12 mouse cellular contexts compared by ENCODE assay signal in the genomic region with DNA sequence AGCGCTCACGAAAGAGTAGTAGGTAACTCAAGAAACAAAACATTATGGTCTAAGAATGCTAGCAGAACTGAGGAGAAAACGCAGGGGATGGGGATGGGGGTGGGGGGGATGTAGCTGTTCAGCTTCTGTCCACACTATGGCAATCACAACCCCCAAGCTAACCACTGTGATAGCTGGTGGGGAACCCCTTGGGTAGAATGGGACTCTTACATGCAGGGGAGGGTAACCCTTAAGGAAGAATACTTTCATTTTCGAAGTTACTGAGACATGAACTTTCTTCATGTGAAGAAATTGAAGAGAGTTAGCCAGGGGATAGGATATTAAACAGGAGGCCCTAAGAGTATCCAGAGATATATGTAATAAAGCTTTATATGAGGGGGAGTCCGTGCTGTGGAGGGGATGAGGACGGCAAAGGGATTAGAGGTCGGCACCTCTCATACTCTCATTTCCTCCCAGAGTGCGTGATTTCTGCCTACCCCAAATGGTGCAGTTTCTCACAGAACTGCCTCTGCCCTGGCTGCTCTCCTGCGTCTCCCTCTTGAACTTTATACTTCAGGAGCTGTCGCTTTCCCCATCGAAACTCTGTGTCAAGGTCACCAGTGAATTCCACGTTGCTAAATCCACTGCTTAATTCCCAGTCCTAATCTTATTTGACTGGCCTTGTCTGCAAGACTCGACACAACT. TPM values are rescaled to one million over a fixed set of nuclear protein-coding genes. Genes with fewer than 3 reads are reported as not detected.
DNase-seq lines count a peak whose midpoint lies in the region; ATAC-seq and TF ChIP-seq lines count a peak whose summit lies in the region.
"Had no signal": no experiment of that assay in that cellular context is flagged by ENCODE, and none has a peak within 500 bp of the region (broad histone marks: within the 10 kb centered on the region; RNA-seq: fewer than 3 reads in every experiment).

No protein-coding gene starts in this region.

- H3K36me3 ChIP-seq in heart, adult 2 months (ENCODE audit: control insufficient read depth, insufficient read depth, low read length), result peaks cover 3% of the 10 kb centered on the region; the same call in 1 of the 2 replicates
- H3K36me3 ChIP-seq in heart, embryonic 11.5 days (ENCODE audit: control insufficient read depth, insufficient read depth, low read length), result no peaks in the 10 kb centered on the region
- no peaks in the 10 kb centered on the region for H3K36me3 ChIP-seq in neural tube, embryonic 12.5 days
- H3K36me3 ChIP-seq in small intestine, adult 2 months (ENCODE audit: control insufficient read depth, insufficient read depth, low read length), result no peaks in the 10 kb centered on the region
- H3K36me3 ChIP-seq in forebrain, embryonic 11.5 days (ENCODE audit: control insufficient read depth, insufficient read depth, low read length), result no peaks in the 10 kb centered on the region
- H3K36me3 ChIP-seq: embryonic facial prominence, embryonic 15.5 days; neural tube, embryonic 13.5 days had no signal

- H3K4me1 ChIP-seq in heart, adult 2 months (ENCODE audit: control insufficient read depth, insufficient read depth, low read length), result peaks cover 29% of the 10 kb centered on the region
- H3K4me1 ChIP-seq in heart, embryonic 11.5 days (ENCODE audit: control insufficient read depth, insufficient read depth, low read length), result peaks cover 10% of the 10 kb centered on the region
- H3K4me1 ChIP-seq in neural tube, embryonic 12.5 days, result peaks cover 5% of the 10 kb centered on the region; the same call in 1 of the 2 replicates
- peaks cover 19% of the 10 kb centered on the region; the same call in 1 of the 2 replicates for H3K4me1 ChIP-seq in small intestine, adult 2 months (ENCODE audit: control insufficient read depth, insufficient read depth, insufficient read length, low read length)
- H3K4me1 ChIP-seq in forebrain, embryonic 11.5 days (replicated peaks; ENCODE audit: control insufficient read depth, insufficient read depth, low read length), result no peaks in the 10 kb centered on the region; the same call in 1 of the 2 replicates

- H3K4me3 ChIP-seq in heart, adult 2 months, result peak overlapping the region; percentile 29
- no peak overlapping the region for H3K4me3 ChIP-seq in heart, embryonic 11.5 days (ENCODE audit: low read depth, low read length)
- no peak overlapping the region for H3K4me3 ChIP-seq in neural tube, embryonic 12.5 days
- H3K4me3 ChIP-seq in small intestine, adult 2 months (ENCODE audit: low read depth, low read length), result peak overlapping the region; percentile 3; the same call in 1 of the 2 replicates
- no peak overlapping the region for H3K4me3 ChIP-seq in forebrain, embryonic 11.5 days (ENCODE audit: low read depth, low read length)
- H3K4me3 ChIP-seq: embryonic facial prominence, embryonic 15.5 days; neural tube, embryonic 13.5 days had no signal

- H3K79me2 ChIP-seq in heart, adult 2 months (replicated peaks; ENCODE audit: control insufficient read depth, insufficient read depth, low read length), result peaks cover 6% of the 10 kb centered on the region

- intact Hi-C loops in heart, adult 2 months (cut with DNase I), result no loop called here

- no peak overlapping the region; the same call in 1 of the 2 replicates for H3K4me2 ChIP-seq in heart, embryonic 11.5 days
- H3K4me2 ChIP-seq in neural tube, embryonic 12.5 days (replicated peaks), result peak overlapping the region; percentile 12; the same call in 1 of the 2 replicates
- H3K4me2 ChIP-seq in forebrain, embryonic 11.5 days (ENCODE audit: low read depth, low read length, severe bottlenecking), result no peak overlapping the region
- H3K4me2 ChIP-seq: embryonic facial prominence, embryonic 15.5 days had no signal

- no peak for TF ChIP-seq CTCF in heart, adult 2 months (IDR thresholded peaks at IDR 0.05)
- TF ChIP-seq CTCF in small intestine, adult 2 months (IDR thresholded peaks at IDR 0.05; ENCODE audit: extremely low read depth, insufficient read length, insufficient replicate concordance, low read depth, low read length), result no peak

- H3K9ac ChIP-seq in heart, adult 2 months (ENCODE audit: low read depth, low read length), result peak overlapping the region; percentile 20
- no peak overlapping the region for H3K9ac ChIP-seq in heart, embryonic 11.5 days (ENCODE audit: low read depth, low read length)
- no peak overlapping the region for H3K9ac ChIP-seq in neural tube, embryonic 12.5 days
- H3K9ac ChIP-seq in forebrain, embryonic 11.5 days (ENCODE audit: low read length), result no peak overlapping the region
- H3K9ac ChIP-seq: embryonic facial prominence, embryonic 15.5 days had no signal

- no peak for ATAC-seq in heart, embryonic 11.5 days (replicated peaks; ENCODE audit: insufficient number of reproducible peaks, low FRiP score, low TSS enrichment)
- ATAC-seq in neural tube, embryonic 12.5 days (ENCODE audit: low FRiP score, low read depth), result no peak
- peak; percentile 61 for ATAC-seq in inflammation-experienced regulatory T-cells, adult 6 months
- no peak for ATAC-seq in forebrain, embryonic 11.5 days (replicated peaks; ENCODE audit: low FRiP score)

- DNase-seq in heart, adult 2 months, result no peak
- no peak for DNase-seq in neural tube, embryonic 10.5 days (ENCODE audit: extremely low spot score, low spot score)
- DNase-seq in layer of hippocampus, adult 9-10 months (ENCODE audit: low spot score), result no peak
- DNase-seq in forebrain, embryonic 11.5 days (ENCODE audit: low spot score), result no peak
- DNase-seq: heart, postnatal 10 days; thymus, postnatal 14 days had no signal

- H3K27me3 ChIP-seq in heart, adult 2 months (ENCODE audit: control insufficient read depth, insufficient read depth, low read length), result no peaks in the 10 kb centered on the region
- H3K27me3 ChIP-seq in heart, embryonic 11.5 days (ENCODE audit: control insufficient read depth, insufficient read depth, low read length), result no peaks in the 10 kb centered on the region
- H3K27me3 ChIP-seq in neural tube, embryonic 12.5 days (replicated peaks), result no peaks in the 10 kb centered on the region
- H3K27me3 ChIP-seq in small intestine, adult 2 months (ENCODE audit: control insufficient read depth, insufficient read depth, low read length), result no peaks in the 10 kb centered on the region
- no peaks in the 10 kb centered on the region for H3K27me3 ChIP-seq in forebrain, embryonic 11.5 days (ENCODE audit: control insufficient read depth, insufficient read depth, low read length)
- H3K27me3 ChIP-seq: embryonic facial prominence, embryonic 15.5 days; neural tube, embryonic 13.5 days had no signal

- H3K9me3 ChIP-seq in heart, embryonic 11.5 days (replicated peaks; ENCODE audit: control insufficient read depth, low read length), result no peaks in the 10 kb centered on the region
- no peaks in the 10 kb centered on the region for H3K9me3 ChIP-seq in neural tube, embryonic 12.5 days
- no peaks in the 10 kb centered on the region for H3K9me3 ChIP-seq in forebrain, embryonic 11.5 days (ENCODE audit: control insufficient read depth, low read length)
- H3K9me3 ChIP-seq: embryonic facial prominence, embryonic 15.5 days; neural tube, embryonic 13.5 days had no signal

- 33% methylated on average over 13 of the region's 13 CpGs for WGBS in heart, adult 2 months
- WGBS in heart, embryonic 11.5 days (ENCODE audit: insufficient replicate concordance), result 70% methylated on average over 13 of the region's 13 CpGs
- WGBS in neural tube, embryonic 12.5 days, result 73% methylated on average over 13 of the region's 13 CpGs
- 55% methylated on average over 13 of the region's 13 CpGs for WGBS in small intestine, adult 2 months
- 70% methylated on average over 13 of the region's 13 CpGs for WGBS in forebrain, embryonic 11.5 days

- TF ChIP-seq EP300 in heart, adult 2 months (IDR thresholded peaks at IDR 0.05; ENCODE audit: insufficient read depth, low read depth, low read length), result no peak

- no peak for TF ChIP-seq POLR2A in heart, adult 2 months (IDR thresholded peaks at IDR 0.05; ENCODE audit: insufficient read depth, low read depth, low read length)
- no peak for TF ChIP-seq POLR2A in small intestine, adult 2 months (IDR thresholded peaks at IDR 0.05; ENCODE audit: low read depth, low read length)

- H3K27ac ChIP-seq in heart, adult 2 months, result peak overlapping the region; percentile 29
- no peak overlapping the region for H3K27ac ChIP-seq in heart, embryonic 11.5 days (ENCODE audit: low read depth, low read length)
- no peak overlapping the region for H3K27ac ChIP-seq in neural tube, embryonic 12.5 days
- peak overlapping the region; percentile 6; the same call in 1 of the 2 replicates for H3K27ac ChIP-seq in small intestine, adult 2 months (ENCODE audit: insufficient read depth, low read depth, low read length)
- no peak overlapping the region for H3K27ac ChIP-seq in forebrain, embryonic 11.5 days (ENCODE audit: low read depth, low read length)
- H3K27ac ChIP-seq: embryonic facial prominence, embryonic 15.5 days; neural tube, embryonic 13.5 days had no signal

RNA-seq across cellular contexts. Expression of a gene that starts 25.4 kb away (rescaled TPM):
- 10 to 100 TPM in 1 of 2 experiments, 1 to 10 TPM in 1; 9.5 to 13.6 TPM for total RNA-seq in heart, adult 2 months (2021)
- 13.2 and 14.5 TPM in 2 replicates for polyA plus RNA-seq in heart, adult 2 months (2012; rRNA removed)
- 9.4 and 11.0 TPM in 2 replicates for polyA plus RNA-seq in heart, embryonic 11.5 days (2014; fragmentation: Nextera tagmentation; extraction: Ambion mirVana)
- 7.2 and 9.0 TPM in 2 replicates for polyA plus RNA-seq in neural tube, embryonic 12.5 days (2016; fragmentation: Nextera tagmentation; extraction: Ambion mirVana)
- polyA plus RNA-seq in inflammation-experienced regulatory T-cells, adult 6 months (2017; shearing (Covaris generic)), result 10 to 100 TPM; 21.4 to 30.5 (median 28.0) TPM
- 24.6 and 44.9 TPM in 2 replicates for polyA plus RNA-seq in small intestine, adult 2 months (2012; rRNA removed)
- polyA plus RNA-seq in forebrain, embryonic 11.5 days (2014; fragmentation: Nextera tagmentation; extraction: Ambion mirVana), result 9.7 and 9.9 TPM in 2 replicates

RNA-seq across cellular contexts. Expression of a gene that starts 25.9 kb away (rescaled TPM):
- total RNA-seq in heart, adult 2 months (2021), result 10 to 100 TPM; 66.6 to 74.8 TPM
- polyA plus RNA-seq in heart, adult 2 months (2012; rRNA removed), result 24.2 and 35.7 TPM in 2 replicates
- polyA plus RNA-seq in heart, embryonic 11.5 days (2014; fragmentation: Nextera tagmentation; extraction: Ambion mirVana), result 103 TPM in 2 replicates
- polyA plus RNA-seq in neural tube, embryonic 12.5 days (2016; fragmentation: Nextera tagmentation; extraction: Ambion mirVana), result 94.5 and 102 TPM in 2 replicates
- 100 to 1,000 TPM; 137 to 194 (median 168) TPM for polyA plus RNA-seq in inflammation-experienced regulatory T-cells, adult 6 months (2017; shearing (Covaris generic))
- 17.2 and 33.0 TPM in 2 replicates for polyA plus RNA-seq in small intestine, adult 2 months (2012; rRNA removed)
- 110 and 115 TPM in 2 replicates for polyA plus RNA-seq in forebrain, embryonic 11.5 days (2014; fragmentation: Nextera tagmentation; extraction: Ambion mirVana)

Comparison
In these comparisons a context has a peak if more than half of its experiments do, and no peak if none do; other contexts are left out.
1. H3K27ac ChIP-seq: peak in heart, adult 2 months (single experiment) and small intestine, adult 2 months (single experiment); none in heart, embryonic 11.5 days (single experiment), neural tube, embryonic 12.5 days (single experiment) and forebrain, embryonic 11.5 days (single experiment).
2. H3K4me3 ChIP-seq: peak in heart, adult 2 months (single experiment) and small intestine, adult 2 months (single experiment); none in heart, embryonic 11.5 days (single experiment), neural tube, embryonic 12.5 days (single experiment) and forebrain, embryonic 11.5 days (single experiment).